Mouse (Mus musculus) bone marrow macrophage, adult 2 months (primary cell): Measurements from ENCODE around the gene Pkdcc.

ENCODE experiments used
- CTCF ChIP-seq: IDR thresholded peaks from 2 replicates; pipeline ENCODE4 v1.5.1; 2012; ENCODE audit warnings: low read depth, mild to moderate bottlenecking, low read length, moderate library complexity
- POLR2A ChIP-seq: IDR thresholded peaks from 2 replicates; pipeline ENCODE4 v1.6.1; 2012; ENCODE audit warnings: mild to moderate bottlenecking, low read depth, low read length, borderline replicate concordance

DNA sequence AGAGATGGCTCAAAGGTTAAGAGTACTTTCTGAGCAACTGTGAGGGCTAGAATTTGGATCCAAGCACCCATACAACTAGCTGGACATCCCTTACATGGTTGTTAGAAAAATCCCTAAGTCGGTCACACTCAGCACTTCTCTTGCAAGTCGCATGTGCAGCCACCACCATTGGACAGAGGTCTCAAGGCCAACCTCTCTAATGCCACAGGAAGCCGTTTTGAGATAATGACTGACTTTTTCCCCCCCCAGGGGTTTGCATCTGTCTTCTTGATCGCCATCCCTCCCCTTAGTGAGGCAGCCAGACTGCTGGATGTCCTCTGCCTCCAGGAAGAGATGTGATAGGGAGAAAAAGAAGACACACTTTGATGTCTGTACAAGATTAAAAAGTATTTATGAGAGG lies 32.1 kb downstream of the Pkdcc start:
- TF ChIP-seq CTCF (no peak), POLR2A (no peak)
